In the genomic region with DNA sequence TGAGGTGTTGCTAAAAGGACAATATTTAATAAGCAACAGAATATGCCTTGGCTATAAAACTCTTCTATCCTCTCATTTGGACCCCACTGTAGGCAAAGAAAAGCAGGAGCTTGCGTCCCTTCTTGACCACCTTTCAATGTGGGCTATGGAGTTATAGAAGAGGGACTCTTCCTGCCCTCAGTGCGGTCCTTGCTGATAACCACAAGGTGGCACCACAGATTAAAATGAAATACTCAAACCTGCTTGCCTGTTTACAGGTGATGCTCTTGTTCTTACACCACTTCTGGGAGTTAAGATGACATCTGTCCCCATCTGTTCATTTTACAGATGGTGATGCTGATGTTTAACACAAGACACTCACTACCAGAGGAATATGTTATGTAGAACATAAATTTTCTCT, we compare ENCODE assay signal across 8 mouse cellular contexts.
DNase-seq lines count a peak whose midpoint lies in the region; TF ChIP-seq lines count a peak whose summit lies in the region.

No protein-coding gene starts in this region.

- TF ChIP-seq CTCF in left cerebral cortex, adult 2 months (IDR thresholded peaks at IDR 0.05), result peak; percentile 70

- no peak overlapping the region for H3K4me3 ChIP-seq in left cerebral cortex, adult 2 months

- H3K27ac ChIP-seq in left cerebral cortex, adult 2 months, result no peak overlapping the region

- intact Hi-C loops in left cerebral cortex, adult 2 months (cut with DNase I), result loop anchor here (2.0 to 5.0 kb wide), 3 partner anchors 301 to 756 kb away; no protein-coding TSS in a partner anchor
- intact Hi-C loops in left cerebral cortex, postnatal 10 days (cut with DNase I), result no loop called here
- intact Hi-C loops in left cerebral cortex, postnatal 25 days (cut with DNase I), result loop anchor here (5.0 to 10.0 kb wide), 3 partner anchors 298 to 754 kb away; no protein-coding TSS in a partner anchor

- peak; percentile 17 for DNase-seq in cerebellum, adult 8-10 months
- DNase-seq in cerebellum, adult 11-12 months, result no peak
- DNase-seq in left cerebral cortex, adult 2 months (ENCODE audit: extremely low spot score in 1 of 2, low spot score in 2 of 2), result peak in 1 of 2 experiments; percentile 15
- no peak for DNase-seq in left cerebral cortex, postnatal 10 days (ENCODE audit: extremely low spot score in 1 of 2, low spot score in 2 of 2)
- DNase-seq in cerebellum, adult 9-10 months, result peak; percentile 38
- peak; percentile 17 to 25 for DNase-seq in left cerebral cortex, postnatal 25 days (ENCODE audit: low spot score in 2 of 2)
- DNase-seq in thymus, adult 18-20 months, result no peak
- DNase-seq in thymus, postnatal 36 days, result no peak

Comparison
In these comparisons a context has a peak if more than half of its experiments do, and no peak if none do; other contexts are left out.
1. DNase-seq: peak in cerebellum, adult 8-10 months (single experiment), cerebellum, adult 9-10 months (single experiment) and left cerebral cortex, postnatal 25 days (2 of 2); none in cerebellum, adult 11-12 months (single experiment), left cerebral cortex, postnatal 10 days (0 of 2), thymus, adult 18-20 months (0 of 2) and thymus, postnatal 36 days (0 of 2).